10 mouse cellular contexts compared by ENCODE assay signal in genomic region chr4:150807727-150808470, GRCm38 (mm10). TPM values are rescaled to one million over a fixed set of nuclear protein-coding genes. Genes with fewer than 3 reads are reported as not detected.
DNase-seq lines count a peak whose midpoint lies in the region; TF ChIP-seq lines count a peak whose summit lies in the region.
"Had no signal": no experiment of that assay in that cellular context is flagged by ENCODE, and none has a peak within 500 bp of the region (broad histone marks: within the 10 kb centered on the region; RNA-seq: fewer than 3 reads in every experiment).

No protein-coding gene starts in this region.

- TF ChIP-seq EP300 in heart, adult 2 months (IDR thresholded peaks at IDR 0.05; ENCODE audit: insufficient read depth, low read depth, low read length) = 0 out of 2 replicates have a peak, but pooled peaks have one; percentile 42

- H3K9ac ChIP-seq in heart, adult 2 months (ENCODE audit: low read depth, low read length) = no peak overlapping the region

- H3K4me1 ChIP-seq in heart, adult 2 months (ENCODE audit: control insufficient read depth, insufficient read depth, low read length) = peaks cover 18% of the 10 kb centered on the region
- H3K4me1 ChIP-seq in testis, adult 2 months (ENCODE audit: control insufficient read depth, insufficient read depth, low read length) = no peaks in the 10 kb centered on the region; the same call in 1 of the 2 replicates
- peaks cover 63% of the 10 kb centered on the region for H3K4me1 ChIP-seq in limb, embryonic 10.5 days

- DNase-seq in heart, adult 2 months = peak in 1 of 2 experiments; percentile 43
- no peak for DNase-seq in heart, adult 8-10 months (ENCODE audit: low spot score)
- DNase-seq in testis, postnatal 10 days (ENCODE audit: low spot score) = no peak
- no peak for DNase-seq in limb, embryonic 10.5 days (ENCODE audit: low spot score)
- no peak for DNase-seq in layer of hippocampus, adult 9-11 months
- DNase-seq in thymus, postnatal 25 days = no peak
- DNase-seq in embryo, embryonic 10.5 days (ENCODE audit: low spot score) = no peak
- DNase-seq: cerebellum, postnatal 36 days; gastrocnemius, postnatal 25 days had no signal

- no peak overlapping the region for H3K4me3 ChIP-seq in heart, adult 2 months
- peak overlapping the region; percentile 20 for H3K4me3 ChIP-seq in testis, adult 2 months (ENCODE audit: control insufficient read depth, low read depth, low read length)
- no peak overlapping the region for H3K4me3 ChIP-seq in limb, embryonic 10.5 days

- no peak for TF ChIP-seq CTCF in heart, adult 2 months (IDR thresholded peaks at IDR 0.05)
- TF ChIP-seq CTCF in testis, adult 2 months (IDR thresholded peaks at IDR 0.05; ENCODE audit: control insufficient read depth, insufficient read depth, insufficient replicate concordance, low read depth, low read length) = no peak

- peak overlapping the region; percentile 64 for H3K27ac ChIP-seq in heart, adult 2 months
- no peak overlapping the region for H3K27ac ChIP-seq in testis, adult 2 months (ENCODE audit: control insufficient read depth, insufficient read depth, low read depth, low read length)
- peak overlapping the region; percentile 79 for H3K27ac ChIP-seq in limb, embryonic 10.5 days

- TF ChIP-seq POLR2A in heart, adult 2 months (IDR thresholded peaks at IDR 0.05; ENCODE audit: insufficient read depth, low read depth, low read length) = no peak
- TF ChIP-seq POLR2A in testis, adult 2 months (IDR thresholded peaks at IDR 0.05; ENCODE audit: control insufficient read depth, low read depth, low read length) = no peak

- no peaks in the 10 kb centered on the region for H3K79me2 ChIP-seq in heart, adult 2 months (replicated peaks; ENCODE audit: control insufficient read depth, insufficient read depth, low read length)

- H3K36me3 ChIP-seq in heart, adult 2 months (ENCODE audit: control insufficient read depth, insufficient read depth, low read length) = no peaks in the 10 kb centered on the region
- H3K36me3 ChIP-seq in testis, adult 2 months (ENCODE audit: control insufficient read depth, insufficient read depth, low read length) = no peaks in the 10 kb centered on the region
- no peaks in the 10 kb centered on the region for H3K36me3 ChIP-seq in limb, embryonic 10.5 days

- no peaks in the 10 kb centered on the region for H3K9me3 ChIP-seq in limb, embryonic 10.5 days (replicated peaks)

- 25% methylated on average over 20 of the region's 20 CpGs for WGBS in heart, adult 2 months
- 59% methylated on average over 20 of the region's 20 CpGs for WGBS in limb, embryonic 10.5 days

- H3K27me3 ChIP-seq in heart, adult 2 months (ENCODE audit: control insufficient read depth, insufficient read depth, low read length) = no peaks in the 10 kb centered on the region
- no peaks in the 10 kb centered on the region for H3K27me3 ChIP-seq in testis, adult 2 months (ENCODE audit: control insufficient read depth, insufficient read depth, low read length)
- no peaks in the 10 kb centered on the region for H3K27me3 ChIP-seq in limb, embryonic 10.5 days (ENCODE audit: low read depth, poor library complexity, severe bottlenecking)

- intact Hi-C loops in heart, adult 2 months (cut with DNase I) = loop anchor here (5.0 kb wide), 1 partner anchor 44 kb away; the partner anchor contains the start of gene Errfi1

RNA-seq across cellular contexts. Expression of gene Errfi1, which starts 45.8 kb away (rescaled TPM):
- 10 to 100 TPM; 22.1 to 44.1 TPM for total RNA-seq in heart, adult 2 months (2021)
- 21.3 and 22.5 TPM in 2 replicates for polyA plus RNA-seq in heart, adult 2 months (2012; rRNA removed)
- total RNA-seq in heart, adult 8-10 months (2022) = 10 to 100 TPM in 2 of 4 experiments, 1 to 10 TPM in 2; 8.5 to 23.4 (median 11.4) TPM
- polyA plus RNA-seq in testis, adult 2 months (2012; rRNA removed) = 10.6 and 11.2 TPM in 2 replicates
- 25.2 and 25.9 TPM in 2 replicates for polyA plus RNA-seq in limb, embryonic 10.5 days (2016; fragmentation: Nextera tagmentation; extraction: Ambion mirVana)
